Mouse (Mus musculus) lung, postnatal 4 days (tissue): Measurements from ENCODE around the gene Upp1.
"Not testable (repeated sequence)": the region's sequence is repeated elsewhere in the genome, so short reads cannot be mapped to it uniquely, and the experiment has no call there.

Experiments
- DNase-seq, 2 experiments: peaks; one replicate each; pipeline ENCODE4 v3.0.0; 2021

Upp1 gene

DNA sequence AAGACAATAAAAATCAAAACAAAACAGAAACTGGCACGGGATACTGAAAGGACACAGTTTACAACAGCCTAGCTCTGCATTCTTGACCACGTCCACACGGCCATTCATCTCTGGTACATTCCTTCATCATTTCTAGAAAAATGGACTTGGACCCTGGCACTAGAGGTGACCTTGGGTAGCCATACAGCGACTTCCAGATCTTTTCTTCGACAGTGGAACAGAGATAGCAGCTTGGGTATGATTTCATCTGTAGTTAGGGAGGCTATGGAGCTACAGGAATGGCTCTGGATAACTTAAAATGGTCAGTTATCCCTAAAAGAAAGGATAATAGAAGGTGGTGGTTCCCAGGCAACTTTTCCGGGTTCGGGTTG, at the start of gene Upp1:
Gene Upp1, plus strand, starts transcription at position 54 of the 371 bp plus-strand sequence.
- DNase-seq: no peak

DNA sequence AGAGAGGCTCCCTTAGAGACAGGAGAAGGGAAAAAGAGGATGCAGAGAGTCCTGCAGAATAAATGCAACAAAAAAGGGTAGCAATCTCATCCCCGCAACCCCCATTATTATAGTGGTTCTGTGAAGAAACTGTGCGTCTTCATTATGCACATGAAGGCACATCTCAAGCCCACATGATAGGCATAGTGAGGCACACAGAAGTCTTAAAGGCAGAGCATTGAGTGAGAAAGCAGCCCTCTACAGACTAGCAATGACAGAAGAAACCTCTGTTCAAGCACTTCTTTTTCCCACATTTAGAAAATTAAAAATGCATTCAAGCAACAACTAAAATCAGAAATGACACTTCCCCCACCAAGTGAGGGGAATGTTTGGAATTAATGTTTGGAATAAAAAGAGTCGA, 41.5 kb upstream of the Upp1 start:
- no peak for DNase-seq

DNA sequence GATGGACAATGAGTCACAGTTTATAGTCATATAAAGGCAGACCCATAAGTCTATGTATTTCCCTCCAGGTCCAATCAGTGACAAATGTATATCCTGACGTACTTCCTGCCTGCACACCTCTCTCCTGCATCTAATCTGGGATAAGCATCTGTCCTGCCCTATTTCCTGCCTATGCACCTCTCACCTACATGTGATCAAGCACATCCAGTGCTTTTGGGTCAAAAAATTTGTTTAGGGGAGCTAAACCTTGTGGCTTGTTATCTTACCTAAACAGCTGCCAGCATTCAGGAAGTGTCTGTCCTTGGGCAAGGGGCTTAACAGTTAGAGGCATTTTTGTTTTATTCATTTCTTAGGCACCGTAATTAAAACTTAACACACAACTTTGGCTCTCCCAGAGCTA, 4.7 kb upstream of the Upp1 start:
- DNase-seq: no peak

DNA sequence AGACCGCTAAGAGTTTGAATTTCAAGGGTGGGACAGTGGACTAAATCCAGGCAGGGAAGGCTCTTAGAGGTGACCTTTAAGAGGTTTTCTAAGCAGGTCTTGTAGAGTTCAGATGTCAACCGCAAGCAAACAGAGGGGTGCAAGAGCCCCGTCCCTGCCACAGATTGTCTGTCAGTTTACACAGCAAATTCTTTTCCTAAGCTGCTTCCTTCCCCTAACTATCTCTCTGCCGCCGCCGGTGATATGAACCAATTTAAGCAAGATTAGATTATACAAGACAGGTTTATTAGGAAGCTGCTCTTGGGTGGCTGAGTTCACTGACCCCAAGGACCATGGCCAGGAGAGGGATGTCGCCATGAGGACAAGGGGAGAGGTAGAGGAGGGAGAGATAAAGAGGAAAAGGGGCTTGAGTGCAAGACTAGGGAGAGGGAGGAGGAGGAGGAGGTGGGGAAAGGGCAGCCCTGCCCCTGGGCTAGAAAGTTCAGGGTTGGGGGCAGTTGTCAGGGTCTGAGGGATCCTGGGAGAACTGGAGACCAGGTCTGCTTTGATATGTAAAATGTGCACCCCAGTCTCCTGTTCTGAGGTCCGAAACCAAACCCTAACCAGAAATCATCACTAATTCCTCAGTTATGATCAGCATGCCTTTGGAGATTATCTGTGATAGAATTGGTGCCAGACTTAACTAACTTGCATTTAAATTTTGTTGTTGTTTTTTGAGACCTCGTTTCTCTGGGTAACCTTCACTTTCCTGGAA, 2.4 kb upstream of the Upp1 start:
- DNase-seq: no peak

DNA sequence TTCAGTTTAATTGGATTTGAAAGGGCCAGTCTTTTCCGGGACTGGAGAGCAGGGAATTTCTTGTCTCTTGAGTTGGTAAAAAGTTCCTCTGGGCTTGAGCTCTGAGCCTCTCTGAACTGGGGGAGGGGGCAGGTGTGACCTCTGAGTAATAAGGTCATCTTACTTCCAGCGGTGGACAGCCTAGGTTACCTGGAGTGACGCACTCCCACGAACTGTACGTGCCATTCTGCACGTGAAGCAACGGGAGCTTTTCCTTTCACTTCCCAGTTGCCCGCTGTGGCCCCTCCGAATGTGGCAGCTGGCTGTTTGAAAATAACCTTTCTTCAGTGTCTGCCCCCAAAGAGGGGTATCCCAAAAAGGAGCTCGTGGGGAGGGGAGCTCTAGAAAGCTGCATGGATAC, 1.8 kb upstream of the Upp1 start:
- no peak for DNase-seq

DNA sequence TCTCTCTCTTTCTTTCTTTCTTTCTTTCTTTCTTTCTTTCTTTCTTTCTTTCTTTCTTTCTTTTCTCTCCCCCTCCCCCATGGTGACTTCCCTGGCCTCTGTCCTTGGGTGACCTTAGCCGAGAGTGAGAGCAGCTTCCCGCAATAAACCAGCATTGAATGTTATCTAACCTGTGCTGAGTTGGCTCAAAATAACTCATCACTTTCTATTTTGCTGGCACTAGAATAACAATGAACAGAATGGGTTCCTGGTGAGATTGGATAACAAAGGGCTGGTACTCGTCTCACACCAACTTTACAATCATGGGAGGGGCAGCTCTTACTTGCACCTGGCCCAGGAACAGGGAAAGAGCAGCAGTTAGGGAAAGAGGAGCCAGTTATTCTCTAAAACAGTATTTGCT, 987 bp upstream of the Upp1 start:
- DNase-seq: no peak

DNA sequence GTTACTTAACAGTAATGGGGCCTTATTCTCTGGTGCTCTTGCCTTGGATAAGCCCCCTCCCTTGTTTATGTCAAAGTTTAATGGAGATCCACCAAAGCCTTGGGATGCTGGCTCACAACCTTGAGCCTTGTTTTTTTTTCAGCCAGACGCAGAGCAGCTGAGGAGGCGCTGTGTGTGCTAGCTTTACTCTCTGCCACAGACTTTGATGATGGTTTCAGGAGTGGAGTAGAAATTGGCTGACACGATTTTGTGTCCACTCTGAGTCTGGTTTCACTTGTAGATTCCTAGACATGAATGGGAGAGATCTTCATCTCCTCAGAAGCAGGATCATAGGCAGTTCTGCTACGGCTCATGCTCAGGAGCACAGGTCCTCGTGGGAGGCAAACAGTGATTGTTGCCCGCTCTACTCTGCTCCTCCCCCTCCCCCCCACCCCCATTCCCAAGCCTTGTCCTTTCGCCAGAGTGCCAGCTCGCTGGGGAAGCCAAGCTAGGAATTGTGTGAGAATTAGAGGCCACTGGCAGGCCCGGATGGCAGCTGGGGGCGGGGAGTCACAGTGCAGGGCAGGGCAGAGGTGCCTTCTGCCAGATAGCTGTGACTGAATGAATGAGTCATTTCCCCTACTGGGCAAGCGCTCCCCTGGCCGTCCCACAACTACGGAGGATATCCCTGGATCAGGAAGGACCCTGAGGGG, 399 bp upstream of the Upp1 start:
- DNase-seq: peak; percentile 75 to 84

DNA sequence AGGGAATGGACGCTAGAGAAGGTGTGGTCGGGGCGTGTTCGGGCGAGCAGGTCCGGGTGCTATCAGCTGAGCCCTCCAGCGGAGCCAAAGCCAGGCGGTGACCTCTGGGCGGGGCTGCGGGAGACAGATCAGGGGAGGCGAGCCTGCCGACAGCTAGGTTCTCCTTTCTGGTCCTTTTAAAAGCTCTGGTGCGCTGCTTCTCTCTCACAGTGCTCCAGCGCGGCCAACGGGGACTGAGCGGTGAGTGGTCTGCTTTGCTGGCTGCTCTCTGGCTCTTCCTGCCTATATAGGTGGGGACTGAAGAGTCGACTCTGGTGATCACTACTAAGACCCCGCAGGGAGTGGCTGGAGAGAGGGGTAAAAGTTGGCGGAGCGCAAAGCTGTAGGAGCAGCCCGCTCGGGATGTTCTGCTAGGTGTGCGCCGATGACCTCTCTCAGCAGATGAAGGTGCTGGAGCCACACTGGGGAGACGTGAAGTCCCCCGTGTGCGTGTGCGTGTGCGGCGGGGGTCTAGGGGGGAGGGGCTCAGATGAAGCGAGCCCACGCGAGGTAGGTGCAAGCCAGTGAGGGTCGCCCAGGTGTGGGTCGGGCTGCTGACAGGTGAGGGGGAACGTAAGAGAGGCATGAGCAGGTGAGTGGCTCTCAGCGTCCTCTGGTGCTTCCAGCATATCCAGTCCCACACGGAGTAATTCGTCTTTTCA, 668 bp downstream of the Upp1 start:
- peak; percentile 50 to 54 for DNase-seq

DNA sequence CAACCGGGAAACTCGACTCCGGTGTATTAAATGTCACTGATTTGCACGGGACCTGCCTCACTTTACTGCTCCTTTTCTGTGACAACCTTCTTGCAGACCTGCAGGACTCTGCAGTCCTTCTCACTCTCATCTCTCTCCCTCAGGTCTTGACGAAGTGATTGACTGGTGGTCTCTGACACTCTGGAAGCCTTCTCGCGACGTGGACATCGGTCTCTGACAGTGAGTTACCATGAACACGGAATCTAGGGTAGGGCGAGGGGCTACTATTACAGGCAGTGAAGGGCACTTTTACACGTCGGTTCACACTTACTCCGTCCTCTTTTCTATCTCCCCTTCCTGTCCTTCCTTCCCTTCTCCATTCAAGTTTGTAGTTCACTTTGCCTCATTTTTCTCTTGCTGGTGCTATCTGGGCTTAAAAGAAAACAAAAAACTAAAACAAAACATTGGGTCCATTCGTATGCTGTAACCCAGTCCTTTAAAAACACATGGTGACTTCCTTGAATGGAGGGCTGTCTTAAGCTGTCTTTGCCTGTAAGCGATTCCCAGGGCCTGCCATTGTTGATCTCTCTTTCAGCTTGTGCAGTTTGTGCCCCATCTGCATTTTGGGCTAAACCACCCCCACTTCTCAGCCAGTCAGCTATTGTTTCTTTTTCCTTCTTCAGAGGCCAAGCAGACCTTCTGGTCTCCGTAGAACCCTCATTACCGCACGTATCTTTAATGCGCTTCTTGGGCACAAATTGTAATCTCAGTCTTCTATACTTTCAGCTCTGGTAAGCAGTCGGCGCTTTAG, 1.5 kb downstream of the Upp1 start:
- no peak for DNase-seq

DNA sequence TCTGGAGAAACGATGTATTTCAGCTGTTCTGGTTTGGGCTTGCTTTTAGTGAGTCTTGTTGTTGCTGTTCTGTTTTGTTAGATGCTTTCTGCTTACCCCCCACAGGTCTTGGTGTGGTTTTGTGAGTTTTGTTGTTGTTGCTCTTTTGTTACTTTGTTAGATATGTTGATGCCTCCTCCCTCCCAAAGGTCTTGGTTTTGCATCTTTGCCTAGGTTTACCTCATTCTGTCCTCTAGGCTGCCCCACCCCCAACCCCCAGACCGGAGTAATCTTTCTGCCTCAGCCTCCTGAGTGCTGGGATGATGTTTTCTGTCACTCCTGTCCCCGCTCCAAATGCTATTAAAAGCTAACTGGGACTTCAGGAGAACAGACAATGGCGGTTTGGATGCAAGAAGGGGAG, 4.4 kb downstream of the Upp1 start:
- DNase-seq: no peak

DNA sequence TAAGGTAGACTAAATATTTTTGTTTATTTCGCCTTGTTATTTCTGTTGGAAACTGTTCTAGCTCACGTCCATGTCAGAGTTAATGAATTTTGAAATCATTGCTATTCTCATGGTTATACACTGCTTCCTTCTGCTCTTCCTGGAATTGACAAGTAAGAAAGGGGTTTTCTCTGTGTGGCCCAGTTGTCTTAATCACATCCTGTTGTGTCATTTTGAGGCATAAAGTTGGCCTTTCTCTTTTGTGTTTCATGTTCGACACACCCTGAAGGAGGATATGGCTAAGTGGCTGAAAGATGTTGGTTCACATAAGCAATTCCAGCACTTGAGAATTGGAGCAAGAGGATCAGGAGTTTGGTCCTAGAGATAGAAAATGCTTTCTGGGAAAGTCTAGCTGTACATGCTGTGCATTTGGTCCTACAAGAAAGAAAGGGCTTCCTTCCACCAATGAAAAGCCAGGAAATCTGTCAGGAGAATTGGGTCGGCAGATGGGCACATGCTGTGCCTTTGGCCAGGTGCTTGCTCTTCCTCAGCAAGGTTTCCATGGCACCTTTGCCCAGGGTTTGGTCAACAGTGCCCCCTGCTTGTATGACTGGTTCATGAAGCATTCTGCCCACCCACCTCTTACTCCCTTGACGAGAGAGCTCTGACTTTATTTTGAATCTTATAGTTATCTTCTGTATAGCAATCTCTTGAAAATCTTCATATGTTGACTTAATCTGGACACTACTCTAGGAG, 8.6 kb downstream of the Upp1 start:
- peak; percentile 23 to 31 for DNase-seq

DNA sequence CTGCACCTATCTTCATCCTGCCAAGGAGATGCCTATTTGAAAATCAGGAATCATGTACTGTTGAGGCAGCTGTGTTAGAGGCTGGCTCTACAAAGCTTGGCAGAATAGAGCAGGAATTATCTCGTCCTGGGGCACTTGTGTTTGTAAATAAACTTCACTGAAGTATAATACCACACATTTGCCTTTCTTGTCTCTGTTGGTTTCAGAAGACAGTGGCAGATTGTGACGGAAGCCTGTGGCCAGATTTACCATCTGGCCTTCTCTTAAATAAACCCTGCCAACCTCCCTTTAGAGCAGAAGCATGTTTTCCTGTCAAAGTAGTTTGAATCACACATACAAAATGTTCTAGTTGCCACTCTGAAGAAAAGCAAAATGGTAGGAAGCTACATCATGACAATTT, 10.2 kb downstream of the Upp1 start:
- no peak for DNase-seq

DNA sequence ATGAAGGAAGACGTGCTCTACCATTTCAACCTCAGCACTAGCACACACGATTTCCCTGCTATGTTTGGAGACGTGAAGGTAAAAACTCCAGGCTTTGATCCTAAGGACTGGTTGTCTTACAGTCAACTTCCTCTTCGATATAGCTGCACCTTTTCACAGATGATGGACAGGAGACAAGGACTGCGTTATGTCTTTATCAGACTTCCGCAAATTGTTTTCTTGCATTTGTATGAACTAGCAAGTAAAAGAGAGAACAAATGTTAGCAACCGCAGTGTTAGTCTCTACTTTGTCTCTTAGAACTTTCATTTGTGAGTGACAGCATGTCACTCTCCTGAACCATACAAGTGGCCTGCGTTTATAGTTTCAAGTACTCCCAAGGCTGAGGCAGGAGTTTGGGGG, 11.6 kb downstream of the Upp1 start:
- no peak for DNase-seq

DNA sequence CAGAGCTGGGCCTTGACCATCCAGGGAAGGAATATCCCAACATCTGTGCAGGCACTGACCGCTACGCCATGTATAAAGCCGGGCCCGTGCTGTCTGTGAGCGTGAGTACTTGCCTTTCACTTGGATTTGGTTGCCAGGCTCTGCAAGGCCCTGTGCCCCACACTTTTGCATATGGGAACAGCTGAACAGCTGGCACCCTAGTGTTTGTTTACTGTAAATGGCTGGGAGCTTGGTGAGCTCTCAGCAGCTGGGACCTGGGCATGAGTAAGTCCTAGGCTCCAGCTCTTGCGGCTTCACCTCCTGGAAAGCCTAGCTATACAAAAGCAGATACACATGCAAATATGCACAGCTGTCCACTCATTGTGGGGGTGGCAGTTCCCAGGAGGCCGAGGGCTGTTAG, 13.8 kb downstream of the Upp1 start:
- no peak for DNase-seq

DNA sequence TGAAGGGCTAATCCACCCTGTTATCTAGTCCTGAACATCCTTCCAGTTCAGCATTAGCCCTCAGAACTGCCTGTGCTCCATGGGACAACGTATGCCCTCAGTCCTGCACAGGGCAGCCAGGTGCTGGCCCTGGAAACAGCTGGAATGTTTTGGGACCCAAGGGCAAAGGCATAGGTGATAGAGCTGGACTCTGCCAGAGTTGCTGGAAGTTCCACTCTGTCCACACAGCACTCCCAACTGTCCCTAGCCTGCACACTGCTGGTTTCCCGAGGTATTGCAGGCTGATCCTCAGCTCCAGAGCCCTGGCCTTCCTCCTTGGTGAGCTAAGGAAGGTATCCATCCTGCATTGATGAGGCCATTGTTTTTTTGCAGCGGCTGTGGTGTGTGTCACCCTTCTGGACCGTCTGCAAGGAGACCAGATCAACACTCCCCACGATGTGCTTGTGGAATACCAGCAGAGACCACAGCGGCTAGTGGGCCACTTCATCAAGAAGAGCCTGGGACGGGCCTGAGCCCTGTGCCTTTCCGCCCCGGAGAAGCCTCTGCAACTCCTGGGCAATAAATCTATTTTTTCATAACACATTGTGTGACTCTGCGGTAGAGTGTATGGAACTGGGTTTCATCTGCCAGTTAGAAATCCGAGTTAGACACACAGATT, 17.8 kb downstream of the Upp1 start:
- no peak for DNase-seq

DNA sequence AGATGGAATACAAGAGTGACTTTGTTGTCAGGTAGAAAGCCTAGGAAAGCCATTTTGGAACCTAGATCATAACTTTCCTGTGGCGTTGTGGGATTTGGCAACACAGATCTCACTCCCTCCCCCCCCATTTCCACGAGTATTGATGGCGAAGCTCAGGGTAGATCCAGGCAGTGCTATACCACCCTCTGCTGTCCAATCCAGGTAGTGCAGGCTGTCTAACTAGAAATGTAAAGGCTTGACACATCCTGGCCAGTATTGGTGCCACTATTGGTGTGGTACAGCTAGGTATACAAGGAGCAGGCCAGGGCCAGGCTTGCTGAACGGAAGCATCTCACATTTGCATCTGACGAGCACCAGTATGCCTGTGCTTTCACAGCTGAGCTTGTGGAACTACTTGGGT, 18.6 kb downstream of the Upp1 start:
- DNase-seq: peak; percentile 46 to 82

DNA sequence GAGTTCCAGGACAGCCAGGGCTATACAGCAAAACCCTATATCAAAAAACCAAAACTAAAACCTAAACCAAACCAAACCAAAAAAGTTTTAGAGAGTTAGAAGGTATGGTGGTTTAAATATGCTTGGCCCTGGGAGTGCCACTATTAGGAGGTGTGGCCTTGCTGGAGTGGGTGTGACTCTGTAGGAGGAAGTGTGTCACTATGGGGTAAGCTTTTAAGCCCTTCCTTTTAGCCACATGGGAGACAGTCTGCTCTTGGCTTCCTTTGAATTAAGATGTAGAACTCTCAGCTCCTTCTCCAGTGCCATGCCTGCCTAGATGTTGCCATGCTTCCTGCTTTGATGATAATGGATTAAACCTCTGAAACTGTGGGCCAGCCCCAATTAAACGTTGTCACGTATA, 27.2 kb downstream of the Upp1 start:
- DNase-seq: no peak

DNA sequence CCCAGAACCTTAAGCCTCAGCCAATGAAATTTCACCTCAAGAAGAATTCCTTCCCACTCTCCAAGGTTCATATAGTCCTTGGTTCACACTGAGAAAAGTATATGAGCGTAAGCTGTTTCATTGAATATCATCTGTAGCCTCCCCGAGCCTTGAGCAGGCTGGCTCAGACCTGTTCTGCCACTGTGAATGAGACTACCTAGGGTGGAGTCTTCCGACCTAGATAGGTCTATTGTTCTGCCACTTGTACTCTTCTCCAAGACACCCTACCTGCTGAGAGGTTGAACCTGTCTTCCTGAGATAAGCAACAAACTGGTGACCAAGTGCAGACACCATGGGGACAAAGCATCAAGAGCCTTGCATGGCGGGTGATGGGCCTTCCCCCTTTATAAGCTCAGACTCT, 28.2 kb downstream of the Upp1 start:
- DNase-seq: no peak

DNA sequence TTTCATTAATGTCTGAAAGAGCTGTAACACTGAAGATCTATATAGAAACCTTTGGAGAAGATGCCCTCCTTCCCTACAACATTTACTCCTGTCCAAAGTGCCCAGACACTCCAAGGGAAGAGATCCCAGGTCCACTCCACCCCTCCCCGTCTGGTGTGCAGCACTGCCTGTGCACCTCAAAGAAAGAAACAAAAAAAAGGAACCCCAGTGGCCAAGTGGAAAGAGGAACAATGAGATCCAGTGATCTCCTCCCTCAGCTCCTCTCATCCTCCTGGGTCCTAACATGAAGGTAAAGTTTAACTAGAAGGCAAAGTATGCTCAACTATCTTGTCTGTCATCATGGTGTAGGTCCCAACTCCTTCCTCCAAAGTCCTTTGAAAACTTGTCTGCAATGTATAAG, 28.8 kb downstream of the Upp1 start:
- no peak for DNase-seq

DNA sequence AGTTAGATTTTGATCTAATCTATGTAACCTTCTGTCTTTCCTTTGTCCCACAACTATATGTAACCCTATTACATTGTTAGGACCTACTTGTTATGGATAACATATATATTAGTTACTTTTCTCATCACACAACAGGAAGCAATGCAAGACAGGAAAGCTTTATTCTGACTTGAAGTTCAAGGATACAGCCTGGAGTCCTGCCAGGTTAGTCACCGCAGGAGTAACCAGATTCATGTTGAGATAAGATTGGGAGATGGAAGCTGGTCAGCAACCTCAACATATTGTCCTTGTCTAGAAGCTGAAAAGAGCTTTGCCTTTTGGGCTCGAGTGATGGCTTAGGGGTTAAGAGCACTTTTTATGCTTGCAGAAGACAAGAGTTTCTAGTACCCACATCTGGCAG, 30.3 kb downstream of the Upp1 start:
- no peak for DNase-seq

DNA sequence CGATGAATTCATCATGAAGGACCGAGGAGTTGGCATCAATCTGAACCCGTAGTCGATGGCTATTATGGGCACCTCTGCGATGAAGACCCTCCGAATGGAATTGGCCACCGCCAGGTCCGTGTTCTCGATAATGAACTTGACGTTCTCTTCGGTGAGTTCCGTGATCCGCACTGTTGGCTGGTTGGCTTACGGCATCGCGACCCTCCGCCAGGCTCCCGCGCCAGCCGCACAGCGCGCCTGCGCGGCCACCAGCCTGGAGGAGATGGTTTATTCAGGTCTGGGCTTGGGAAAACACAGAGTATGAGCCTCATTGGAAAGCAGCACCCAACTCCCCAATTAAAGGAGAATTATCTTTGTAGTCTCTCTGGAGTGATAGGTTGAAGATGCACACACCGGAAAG, 32.5 kb downstream of the Upp1 start:
- not testable (repeated sequence) for DNase-seq

DNA sequence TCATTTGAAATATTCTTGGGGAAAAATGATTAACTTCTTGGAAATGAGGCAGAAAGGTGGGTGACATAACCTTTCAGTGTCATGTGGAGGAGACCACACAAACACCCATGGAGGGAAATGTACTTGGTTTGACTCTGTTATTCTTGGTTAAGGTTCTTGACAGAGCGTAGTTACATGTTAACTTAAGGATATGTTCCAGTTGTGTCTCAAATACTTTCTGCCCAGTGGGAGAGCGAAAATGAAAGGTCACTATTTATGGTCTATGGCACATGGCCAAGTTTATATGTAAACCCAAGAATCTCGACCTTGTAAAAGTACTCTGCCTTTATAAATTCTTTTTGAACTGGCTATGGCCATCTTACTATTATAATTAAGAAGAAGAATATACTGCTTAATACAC, 42.0 kb downstream of the Upp1 start:
- DNase-seq: no peak
